Mouse (Mus musculus): ENCODE results near the gene Kcnh2.
"Not testable (repeated sequence)": the region's sequence is repeated elsewhere in the genome, so short reads cannot be mapped to it uniquely, and the experiment has no call there.

DNA sequence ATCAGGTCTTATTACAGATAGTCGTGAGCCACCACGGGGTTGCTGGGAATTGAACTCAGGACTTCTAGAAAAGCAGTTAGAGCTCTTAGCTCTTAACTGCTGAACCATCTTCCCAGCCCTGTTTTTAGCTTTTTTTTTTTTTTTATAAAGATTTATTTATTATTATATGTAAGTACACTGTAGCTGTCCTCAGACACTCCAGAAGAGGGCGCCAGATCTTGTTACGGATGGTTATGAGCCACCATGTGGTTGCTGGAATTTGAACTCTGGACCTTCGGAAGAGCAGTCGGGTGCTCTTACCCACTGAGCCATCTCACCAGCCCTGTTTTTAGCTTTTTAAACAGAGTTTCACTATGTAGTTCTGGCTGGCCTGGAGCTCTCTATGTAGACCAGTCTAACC lies 44.9 kb upstream of the Kcnh2 start:
- TF ChIP-seq CTCF (IDR thresholded peaks at IDR 0.05; ENCODE audit: low read depth, low read length); TAL1 (conservative IDR thresholded peaks at IDR 0.05; ENCODE audit: low read depth, low read length): not testable (repeated sequence)
